Mouse (Mus musculus): Measurements from ENCODE around the gene Kalrn.
A peak's percentile ranks its signal among the peaks of the same experiment; 100 is the strongest.

Kalrn gene

DNA sequence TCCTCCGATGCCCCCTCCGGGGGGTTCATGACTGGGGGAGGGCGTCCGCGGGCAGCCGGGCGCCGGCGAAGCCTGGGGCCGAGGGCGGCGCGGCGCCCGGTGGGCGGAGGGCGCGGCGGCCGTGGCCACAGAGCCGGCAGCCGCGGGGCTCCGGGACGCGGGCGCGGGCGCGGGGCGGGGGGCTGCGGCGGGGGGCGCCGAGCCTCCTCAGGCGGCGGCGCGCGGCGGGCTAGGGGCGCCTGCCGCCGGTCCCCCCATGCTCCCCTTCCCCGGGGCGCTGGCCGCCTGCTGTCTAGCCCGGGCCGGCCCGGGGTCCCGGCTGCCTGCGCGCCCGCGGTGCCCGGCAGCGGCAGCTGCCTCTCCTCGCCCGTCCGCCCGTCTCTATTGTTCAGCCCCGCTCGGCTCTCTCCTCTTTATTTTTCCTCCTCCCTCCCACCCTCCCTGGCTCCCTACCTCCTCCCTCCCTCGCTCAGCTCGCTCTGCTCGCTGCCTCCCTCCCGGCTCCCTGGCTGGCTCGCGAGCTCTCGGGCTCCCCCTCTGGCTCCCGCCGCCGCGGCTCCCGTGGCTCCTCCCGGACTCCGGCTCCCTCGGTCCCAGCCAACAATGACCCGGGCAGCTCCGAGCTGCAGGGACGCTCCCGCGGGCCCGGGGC, at the start of gene Kalrn:
Gene Kalrn, minus strand, starts transcription at position 382 of the 652 bp plus-strand sequence.
- peak; percentile 87 for DNase-seq (ENCODE audit: low spot score)

GRCm38 (mm10) chr16:34614021-34614420, 40.7 kb upstream of the Kalrn start:
- DNase-seq (ENCODE audit: low spot score): no peak

DNA sequence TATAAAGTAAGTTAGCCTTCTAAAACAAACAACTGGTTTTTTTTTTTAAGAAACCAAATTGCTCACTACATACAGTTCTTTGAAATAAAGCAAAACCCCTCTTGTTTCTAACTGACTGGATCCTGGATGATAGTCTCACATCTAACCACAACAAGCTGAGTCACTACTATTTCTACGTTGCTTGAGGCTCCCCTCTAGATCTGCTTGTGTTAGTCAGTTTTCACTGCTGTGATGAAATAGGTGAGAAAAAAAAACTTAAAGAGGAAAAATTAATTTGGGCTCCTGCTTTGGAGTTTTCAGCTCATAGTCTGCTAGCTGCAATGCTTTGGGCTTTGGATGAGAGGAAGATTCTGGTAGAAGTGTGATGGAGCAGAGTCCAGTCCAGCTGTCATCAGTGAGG, 36.8 kb upstream of the Kalrn start:
- no peak for DNase-seq (ENCODE audit: low spot score)

- DNase-seq (ENCODE audit: low spot score): no peak
Measured at GRCm38 (mm10) chr16:34605679-34606078, 32.3 kb upstream of the Kalrn start.

DNA sequence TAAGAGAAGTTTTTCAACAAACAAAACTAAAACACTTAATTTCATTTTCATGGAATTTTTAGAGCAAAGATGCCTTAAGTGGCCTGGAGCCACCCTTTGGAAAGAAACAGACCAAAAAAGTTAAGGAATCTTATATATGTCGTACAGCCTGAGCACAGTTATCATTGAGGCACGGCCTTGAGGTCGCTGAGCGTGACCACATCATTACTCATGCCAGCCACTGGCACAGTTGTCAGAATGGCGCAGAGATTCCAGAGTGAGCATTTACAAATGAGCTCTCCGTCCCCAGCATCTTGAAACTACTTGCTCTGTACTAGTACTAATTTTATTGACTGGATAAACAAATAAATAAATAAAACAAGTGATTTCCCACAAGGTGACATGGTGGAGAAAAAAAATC, 30.5 kb upstream of the Kalrn start:
- no peak for DNase-seq (ENCODE audit: low spot score)

GRCm38 (mm10) chr16:34603076-34603475, 29.7 kb upstream of the Kalrn start:
- no peak for DNase-seq (ENCODE audit: low spot score)

DNA sequence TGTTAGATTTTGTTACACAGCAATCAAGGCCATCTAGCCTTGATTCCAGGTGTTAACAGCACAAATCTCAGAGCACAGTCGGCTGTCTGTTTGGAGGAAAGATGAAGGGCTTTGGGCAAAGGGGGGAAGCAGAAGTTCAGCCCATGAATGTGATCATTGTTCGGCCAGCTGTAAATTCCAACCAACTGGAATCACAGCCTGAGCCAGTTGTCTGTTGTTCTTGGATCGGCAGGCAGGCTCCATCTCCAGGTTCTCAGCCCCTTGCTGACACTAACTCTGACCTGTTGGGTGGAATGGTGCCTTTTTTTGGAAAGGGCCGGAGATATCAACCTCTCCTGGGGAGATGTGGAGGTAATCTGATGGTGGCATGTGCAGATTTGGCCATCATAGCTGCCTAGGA, 28.6 kb upstream of the Kalrn start:
- DNase-seq (ENCODE audit: low spot score): no peak

DNA sequence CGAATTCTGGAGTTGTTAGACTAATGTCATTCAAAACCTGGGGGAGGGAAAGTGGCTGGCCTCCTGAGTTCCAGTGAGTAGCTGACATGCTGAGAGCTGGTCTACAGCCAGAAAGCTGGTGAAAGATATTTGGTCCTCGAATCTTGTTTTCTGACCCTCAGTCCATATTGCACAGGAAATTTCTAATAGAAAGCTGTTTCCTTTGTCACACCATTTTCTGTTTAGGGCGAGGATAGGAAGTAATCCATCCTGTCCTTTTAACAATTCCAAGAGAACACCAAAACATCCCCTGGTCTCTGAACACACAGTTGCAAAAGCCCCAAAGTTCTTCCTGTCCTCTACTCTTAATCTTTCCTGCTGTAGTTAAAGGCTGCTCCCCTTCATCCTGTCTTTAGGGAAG, 22.0 kb upstream of the Kalrn start:
- DNase-seq (ENCODE audit: low spot score): no peak

DNA sequence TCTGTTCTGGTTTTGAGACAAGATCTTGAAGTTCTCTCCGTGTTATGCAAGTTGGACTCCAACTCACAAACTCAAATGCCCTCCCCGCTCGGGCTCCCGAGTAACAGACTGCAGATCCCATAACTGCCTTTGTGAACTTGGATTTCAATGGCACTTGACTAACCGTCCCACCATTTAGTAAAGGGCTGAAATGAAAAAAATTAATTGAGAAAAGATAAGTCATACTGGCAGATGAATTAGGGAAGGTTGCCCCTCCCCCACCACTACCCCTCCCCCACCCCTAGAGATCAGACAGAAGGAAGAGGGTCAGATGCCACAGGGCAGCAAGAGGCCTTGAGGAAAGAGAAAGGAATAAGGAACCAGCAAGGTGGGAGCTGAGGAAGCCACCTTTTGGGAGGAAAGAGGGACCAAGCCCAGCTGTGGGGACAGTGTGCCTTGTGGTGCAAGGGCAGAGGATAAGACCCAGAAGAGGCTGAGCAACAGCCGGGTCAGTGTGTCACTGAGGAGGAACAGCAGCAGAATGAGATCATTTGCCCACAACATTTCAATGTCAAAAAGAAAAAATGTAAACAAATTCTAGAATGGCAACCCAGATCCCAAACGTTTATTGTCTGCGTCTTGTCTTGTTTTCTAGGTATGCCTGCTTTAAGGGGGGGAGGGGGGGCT, 21.4 kb upstream of the Kalrn start:
- DNase-seq (ENCODE audit: low spot score): no peak

DNA sequence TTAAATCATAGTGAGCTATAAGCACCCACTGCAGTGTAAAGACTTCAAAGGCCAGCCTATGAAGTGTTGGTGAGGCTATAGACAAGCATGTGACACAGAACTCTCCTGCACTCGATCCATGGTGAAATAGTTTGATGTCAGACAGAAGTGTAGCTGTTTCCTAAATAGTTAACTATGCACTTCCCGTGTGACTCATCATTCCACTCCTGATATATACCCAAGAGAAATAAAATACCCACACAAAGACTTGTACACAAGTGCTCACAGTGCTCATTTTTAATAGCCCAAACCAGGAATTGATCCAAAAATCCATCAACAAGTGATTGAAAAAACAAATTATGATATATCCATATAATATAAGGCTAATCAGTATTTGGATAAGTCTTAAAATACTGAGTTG, 19.4 kb upstream of the Kalrn start:
- DNase-seq (ENCODE audit: low spot score): no peak

GRCm38 (mm10) chr16:34591934-34592333, 18.6 kb upstream of the Kalrn start:
- DNase-seq (ENCODE audit: low spot score): no peak

DNA sequence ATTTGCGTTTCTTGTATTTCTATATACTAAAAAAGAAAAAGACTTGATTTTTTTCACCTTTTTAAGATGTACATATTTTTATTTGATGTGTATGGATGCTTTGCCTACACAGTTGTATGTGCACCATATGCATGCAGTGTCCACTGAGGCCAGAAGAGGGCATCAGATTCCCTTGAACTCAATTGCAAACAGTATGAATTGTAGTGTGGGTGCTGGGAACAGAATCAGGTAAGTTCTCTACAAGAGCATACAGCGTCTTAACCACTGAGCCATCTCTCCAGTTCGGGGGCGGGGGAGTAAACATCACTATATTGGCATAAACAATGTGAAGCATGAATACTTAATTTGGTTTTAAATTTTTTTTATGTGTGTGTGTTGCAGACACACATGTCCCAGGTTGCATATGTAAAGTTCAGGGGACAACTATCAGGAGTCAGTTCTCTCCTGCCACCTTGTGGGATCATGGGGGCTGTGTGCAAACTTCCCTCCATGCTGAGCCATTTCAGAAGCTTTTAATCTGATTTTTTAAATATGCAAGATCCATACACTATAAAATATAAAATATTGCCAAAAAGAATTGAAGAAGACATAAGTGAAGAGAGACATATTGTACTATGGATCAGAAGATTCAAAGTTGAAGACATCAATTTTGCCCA, 6.5 kb upstream of the Kalrn start:
- no peak for DNase-seq (ENCODE audit: low spot score)

GRCm38 (mm10) chr16:34573856-34574491, 642 bp upstream of the Kalrn start:
- DNase-seq (ENCODE audit: low spot score): no peak

DNA sequence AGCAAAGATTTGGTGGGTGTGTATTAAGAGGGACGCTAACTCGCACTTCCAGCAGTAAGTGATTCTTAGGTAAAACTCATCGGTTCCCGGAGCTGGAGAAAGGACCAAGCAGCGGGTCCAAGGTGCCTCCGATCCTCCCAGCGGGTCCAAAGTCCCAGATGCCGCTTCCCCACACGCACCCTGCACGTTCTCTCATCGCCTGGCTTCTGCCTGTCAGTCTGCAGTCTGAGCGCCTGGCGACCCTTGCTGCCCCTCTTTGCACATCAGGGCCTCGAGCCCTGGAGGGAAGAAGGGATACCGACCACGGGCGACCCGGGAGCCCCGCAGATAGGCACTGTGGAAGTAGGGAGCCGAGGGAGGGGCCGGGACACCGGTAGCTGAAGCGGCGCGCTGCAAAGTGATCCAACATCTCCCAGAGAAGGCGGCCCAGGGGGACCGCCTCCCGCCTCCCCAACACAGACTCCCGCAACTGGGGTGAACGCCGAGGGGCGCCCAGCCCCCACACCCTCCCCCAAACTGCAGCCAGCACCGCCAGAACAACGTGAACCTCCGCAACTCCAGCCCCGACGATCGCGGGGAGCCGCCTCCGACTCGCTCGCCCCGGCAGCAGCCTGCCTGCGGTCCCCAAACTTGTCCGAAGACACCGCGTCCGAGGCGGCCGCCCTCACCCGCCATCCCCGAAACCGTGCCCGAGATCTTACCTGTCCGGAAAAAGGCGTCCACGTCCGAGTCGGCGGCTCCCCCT, 754 bp downstream of the Kalrn start:
- DNase-seq (ENCODE audit: low spot score): peak; percentile 17

DNA sequence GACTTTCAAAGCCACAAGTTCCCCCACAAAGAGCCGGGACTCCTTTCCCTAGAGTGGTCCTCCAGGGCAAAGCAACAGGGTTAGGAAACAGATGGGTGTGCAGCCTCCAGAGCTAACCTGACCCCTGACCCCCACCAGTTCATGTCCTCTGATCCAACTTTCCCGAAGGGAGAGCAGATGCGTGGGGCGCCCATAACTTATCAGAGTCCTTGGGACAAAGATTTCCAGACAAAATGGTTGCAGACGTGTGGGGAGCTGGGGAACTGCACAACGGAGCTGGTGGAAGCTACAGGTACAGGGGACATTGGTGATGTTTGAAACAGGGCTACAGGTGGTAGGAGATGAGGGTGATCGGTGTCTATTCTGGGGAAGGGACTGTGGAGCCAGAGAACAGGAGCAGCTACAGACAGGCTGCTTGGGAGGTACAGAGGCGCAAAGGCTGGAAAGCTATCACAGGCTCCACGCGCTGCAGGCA, 1.4 kb downstream of the Kalrn start:
- DNase-seq (ENCODE audit: low spot score): no peak

GRCm38 (mm10) chr16:34569897-34570296, 3.4 kb downstream of the Kalrn start:
- DNase-seq (ENCODE audit: low spot score): no peak

DNA sequence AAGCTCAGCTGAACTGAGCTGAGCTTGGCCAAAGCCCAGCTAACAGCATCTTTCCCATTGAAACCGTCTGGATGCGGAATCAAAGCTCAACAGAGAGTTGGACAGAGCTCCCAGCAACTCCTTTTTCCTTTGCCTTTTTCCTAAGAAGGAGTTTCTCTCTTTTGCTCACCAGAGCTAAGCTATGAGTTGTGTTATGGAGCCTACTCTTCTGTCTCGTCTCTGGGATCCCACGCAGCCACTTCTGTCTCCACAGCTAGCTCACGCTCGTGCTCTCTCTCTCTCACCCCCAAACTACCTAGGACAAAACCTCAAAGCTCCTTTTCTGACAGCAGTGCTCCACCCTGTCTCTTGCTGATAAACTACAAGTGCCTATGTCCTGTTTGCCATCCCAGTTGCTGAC, 4.5 kb downstream of the Kalrn start:
- DNase-seq (ENCODE audit: low spot score): no peak

- no peak for DNase-seq (ENCODE audit: low spot score)
Measured at GRCm38 (mm10) chr16:34563593-34564280, 9.6 kb downstream of the Kalrn start.

DNA sequence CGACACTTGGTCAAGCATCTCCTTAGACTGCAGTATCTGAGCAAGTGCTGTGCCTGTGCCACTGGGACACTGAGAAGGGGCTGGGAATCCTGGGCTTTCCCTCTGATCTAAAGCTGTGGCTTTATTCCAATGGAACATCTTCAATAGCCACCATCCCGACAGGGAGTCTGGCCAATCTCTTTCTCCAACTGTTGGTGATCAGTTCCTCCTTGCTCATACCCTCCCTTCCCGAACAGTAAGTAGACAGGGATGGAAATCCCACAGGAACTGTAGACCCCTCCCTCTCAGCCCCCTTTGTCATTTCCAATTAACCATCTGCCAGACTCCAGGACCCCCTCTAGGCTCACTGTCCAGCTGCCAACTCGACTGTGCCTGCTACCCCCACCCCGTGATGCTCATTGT, 11.6 kb downstream of the Kalrn start:
- no peak for DNase-seq (ENCODE audit: low spot score)

DNA sequence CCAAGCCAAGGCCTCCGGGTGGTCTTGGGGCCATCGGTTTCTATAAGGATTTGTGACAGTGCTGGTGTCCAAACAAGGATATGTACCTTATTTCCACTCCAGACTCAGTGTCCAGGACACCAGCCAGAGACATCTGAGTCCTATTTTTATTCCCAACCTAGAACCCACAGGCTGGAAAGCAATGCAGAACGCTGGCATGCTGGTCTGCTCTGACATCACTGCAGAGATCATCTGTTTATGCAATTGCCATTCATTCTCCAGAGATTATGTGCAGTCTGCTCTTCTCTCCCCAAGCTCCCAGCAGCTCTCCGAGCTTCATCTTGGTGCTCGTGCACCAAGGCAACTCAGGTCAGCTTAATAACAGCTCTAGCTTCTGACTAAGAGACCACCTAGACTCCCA, 12.5 kb downstream of the Kalrn start:
- no peak for DNase-seq (ENCODE audit: low spot score)

GRCm38 (mm10) chr16:34560411-34560810, 12.9 kb downstream of the Kalrn start:
- DNase-seq (ENCODE audit: low spot score): no peak

DNA sequence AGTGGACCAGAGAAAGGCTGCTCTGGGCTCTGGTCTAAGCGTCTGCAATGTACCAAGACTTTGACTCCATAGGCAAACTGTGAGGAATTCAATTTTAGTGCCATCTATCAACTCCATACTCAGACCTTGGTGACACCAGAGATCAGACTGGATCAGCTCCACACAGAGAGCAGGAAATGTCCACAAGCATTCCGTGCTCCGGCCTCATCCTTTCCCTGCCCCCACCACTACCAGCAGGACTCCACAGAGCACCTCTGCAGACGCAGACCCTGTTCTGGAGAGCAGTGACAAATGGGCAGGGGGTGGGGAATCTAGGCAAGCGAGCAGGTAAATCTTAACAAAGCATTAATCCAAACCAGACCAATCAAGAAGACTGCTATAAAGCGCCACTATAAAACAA, 15.4 kb downstream of the Kalrn start:
- no peak for DNase-seq (ENCODE audit: low spot score)

All from ovary, postnatal 10 days (tissue).